Mouse (Mus musculus): Measurements from ENCODE around the gene Pole.

The Pole gene

GRCm38 (mm10) chr5:110285770-110286445, at the start of gene Pole, which contains the start of gene Pxmp2:
Pole (plus strand) TSS chr5:110286306.
Pxmp2 (minus strand) TSS chr5:110286186.
- peak; percentile 95 to 96 for DNase-seq

GRCm38 (mm10) chr5:110244091-110244490, 42.0 kb upstream of the Pole start:
- DNase-seq = no peak

DNA sequence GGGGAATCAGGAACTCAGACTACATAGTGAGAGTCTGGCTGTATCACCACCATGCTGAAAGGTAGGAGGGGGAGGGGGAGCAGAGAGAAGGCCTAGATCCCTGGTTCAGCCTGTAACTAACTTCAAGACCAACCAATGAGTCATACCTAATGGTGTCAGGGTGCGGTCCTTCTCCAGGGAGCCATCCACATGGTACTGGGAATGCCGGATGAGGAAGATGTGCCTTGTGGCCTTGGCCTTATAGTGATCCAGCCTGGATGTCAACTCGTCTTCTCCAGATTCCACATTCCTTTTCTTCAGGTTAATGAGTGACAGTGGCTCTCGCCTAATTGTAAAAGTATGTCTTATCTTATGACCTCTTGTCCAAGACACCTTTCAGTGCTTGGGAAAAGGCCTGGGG, 19.2 kb upstream of the Pole start:
- DNase-seq = no peak

DNA sequence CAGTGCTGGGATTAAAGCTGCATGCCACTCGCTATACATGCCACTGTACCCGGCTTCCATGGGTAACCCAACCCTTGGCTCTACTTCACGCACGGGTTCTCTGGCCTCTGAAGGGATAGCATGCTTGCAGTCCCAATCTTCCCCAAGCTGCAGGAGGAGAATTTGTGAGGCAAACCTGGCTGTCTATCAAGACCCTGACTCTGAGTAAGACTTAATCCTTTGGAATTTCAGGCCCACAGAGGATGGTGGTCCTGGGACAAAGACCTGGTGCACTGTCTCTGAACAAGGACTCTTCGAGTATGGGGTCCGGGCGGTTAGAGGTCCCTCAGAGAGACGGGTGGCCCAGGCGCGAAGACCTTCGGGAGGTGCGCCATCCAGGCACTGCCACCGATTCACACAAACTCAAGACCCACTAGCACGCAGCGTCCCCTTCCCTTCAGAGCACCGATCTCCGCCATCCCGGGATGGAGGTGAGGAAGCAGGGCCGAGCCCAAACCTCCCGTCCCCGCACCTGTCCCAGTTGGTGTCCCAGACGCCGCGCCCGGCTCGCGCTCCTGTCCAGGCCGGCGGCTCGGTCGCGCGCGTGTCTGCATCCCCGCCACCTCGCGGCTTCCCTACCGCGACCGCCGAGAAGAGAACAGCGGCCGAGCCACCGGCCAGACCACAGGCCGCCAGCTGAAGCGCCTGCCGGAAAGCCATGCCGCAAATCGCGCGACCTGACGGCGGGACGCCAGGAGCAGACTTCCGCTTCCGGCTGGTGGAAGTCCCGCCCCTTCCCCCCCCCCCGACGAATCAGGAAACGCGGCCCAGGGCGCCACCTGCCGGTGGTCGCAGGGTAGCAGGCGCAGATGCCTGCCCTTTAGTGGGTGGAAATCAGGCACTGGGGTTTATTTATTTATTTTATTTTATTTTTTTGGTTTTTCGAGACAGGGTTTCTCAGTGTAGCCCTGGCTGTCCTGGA, 16.7 kb upstream of the Pole start, which contains the start of gene Pgam5:
Pgam5 (minus strand) TSS at position 773 of the 961 bp plus-strand sequence.
- DNase-seq = peak; percentile 97 to 99

GRCm38 (mm10) chr5:110270242-110270641, 15.9 kb upstream of the Pole start:
- DNase-seq = peak in 1 of 2 experiments; percentile 18

DNA sequence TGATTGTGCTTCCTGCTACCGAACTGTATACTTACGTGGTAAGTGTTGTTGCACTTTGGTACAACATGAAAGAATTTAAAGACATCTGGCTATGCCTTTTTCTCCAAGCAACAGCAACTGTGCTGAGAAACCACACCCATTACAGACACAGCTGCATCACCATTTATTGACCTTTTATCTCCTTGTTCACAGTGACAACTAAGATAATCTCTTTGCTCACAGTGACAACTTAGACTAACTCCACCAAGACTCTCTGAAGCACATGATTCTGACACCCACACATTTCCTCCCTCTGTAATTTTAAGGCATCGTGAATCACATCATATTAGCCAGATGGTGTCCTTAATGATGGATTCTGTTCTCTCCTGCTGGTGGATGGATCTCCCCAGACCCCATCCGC, 12.0 kb upstream of the Pole start:
- DNase-seq = no peak

GRCm38 (mm10) chr5:110274846-110275245, 11.3 kb upstream of the Pole start:
- DNase-seq = no peak

- no peak for DNase-seq
Measured at GRCm38 (mm10) chr5:110276391-110276790, 9.7 kb upstream of the Pole start.

DNA sequence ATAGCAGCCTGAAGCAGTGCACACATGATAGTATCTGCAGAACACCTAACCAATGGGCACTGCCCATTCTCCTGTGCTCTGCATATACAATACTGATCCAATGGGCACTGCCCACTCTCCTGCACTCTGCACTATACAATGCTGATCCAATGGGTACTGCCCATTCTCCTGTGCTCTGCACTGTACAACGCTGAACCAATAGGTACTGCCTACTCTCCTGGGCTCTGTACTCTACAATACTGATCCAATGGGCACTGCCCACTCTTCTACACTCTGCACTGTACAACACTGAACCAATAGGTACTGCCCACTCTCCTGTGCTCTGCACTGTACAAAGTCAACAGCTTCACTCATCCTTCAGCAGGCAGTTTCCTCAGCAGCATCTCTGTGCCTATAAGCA, 9.2 kb upstream of the Pole start:
- DNase-seq = no peak

GRCm38 (mm10) chr5:110281984-110282383, 4.1 kb upstream of the Pole start:
- no peak for DNase-seq

DNA sequence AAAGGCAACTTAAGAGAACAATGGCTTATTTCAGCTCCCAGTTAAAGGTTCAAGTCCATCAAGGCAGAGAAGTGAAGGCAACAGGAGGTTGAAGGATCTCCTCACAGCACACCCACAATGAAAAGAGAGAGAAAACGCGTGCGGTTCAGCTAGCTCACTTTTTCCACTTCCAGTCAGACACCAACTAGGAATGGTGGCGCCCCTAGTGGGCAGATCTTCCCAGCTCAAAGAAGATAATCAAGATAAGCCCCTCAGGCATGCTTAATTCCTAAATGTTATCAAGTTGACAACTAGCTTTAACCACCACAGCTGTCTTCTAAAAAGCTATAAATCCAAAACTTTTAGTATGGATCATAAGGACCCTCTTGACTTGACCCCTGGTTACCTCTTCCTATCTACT, 1.6 kb upstream of the Pole start:
- peak; percentile 77 to 83 for DNase-seq

DNA sequence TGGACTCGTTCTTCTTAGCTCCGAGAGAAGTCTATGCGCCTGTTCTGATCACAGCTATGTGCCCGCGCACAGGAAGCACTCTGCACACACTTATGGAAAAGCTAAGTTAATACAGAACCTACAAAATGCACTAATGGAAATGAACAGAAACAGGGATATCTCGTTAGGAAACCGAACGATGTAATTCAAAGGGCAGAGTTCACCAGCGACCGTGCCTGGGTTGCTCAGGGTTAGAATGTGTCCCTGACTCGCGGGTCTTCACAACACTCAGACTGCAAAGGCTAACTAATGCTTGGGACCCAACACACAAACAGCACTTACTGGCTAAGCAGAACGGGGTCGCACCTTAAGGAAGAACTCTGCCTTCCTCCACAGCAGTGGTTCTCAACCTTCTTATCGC, 950 bp upstream of the Pole start:
- no peak for DNase-seq

DNA sequence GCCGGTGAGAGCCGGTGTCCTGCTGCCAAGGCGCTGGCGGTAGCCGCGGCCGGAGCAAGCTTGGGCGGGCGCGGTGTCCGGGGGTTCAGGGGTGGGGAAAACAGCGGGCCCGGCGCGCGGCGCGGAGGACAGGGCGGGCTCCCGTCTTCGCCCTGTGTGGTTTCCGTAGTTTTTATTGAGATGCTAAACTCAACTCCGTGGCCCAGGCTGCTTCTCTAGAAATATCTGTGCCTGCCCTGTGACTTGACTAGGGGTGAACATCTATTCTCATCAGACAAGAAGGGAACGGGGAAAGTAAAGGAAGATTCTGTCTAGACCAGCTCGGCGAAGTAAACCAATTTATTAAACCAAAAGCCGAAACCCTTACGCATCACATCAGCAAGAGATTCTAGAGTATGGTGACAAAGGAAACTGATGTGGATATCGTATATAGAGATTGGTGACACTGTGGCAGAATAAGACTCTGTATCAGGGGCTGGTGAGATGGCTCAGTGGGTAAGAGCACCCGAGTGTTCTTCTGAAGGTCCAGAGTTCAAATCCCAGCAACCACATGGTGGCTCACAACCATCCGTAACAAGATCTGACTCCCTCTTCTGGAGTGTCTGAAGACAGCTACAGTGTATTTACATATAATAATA, 459 bp downstream of the Pole start:
- no peak for DNase-seq

DNA sequence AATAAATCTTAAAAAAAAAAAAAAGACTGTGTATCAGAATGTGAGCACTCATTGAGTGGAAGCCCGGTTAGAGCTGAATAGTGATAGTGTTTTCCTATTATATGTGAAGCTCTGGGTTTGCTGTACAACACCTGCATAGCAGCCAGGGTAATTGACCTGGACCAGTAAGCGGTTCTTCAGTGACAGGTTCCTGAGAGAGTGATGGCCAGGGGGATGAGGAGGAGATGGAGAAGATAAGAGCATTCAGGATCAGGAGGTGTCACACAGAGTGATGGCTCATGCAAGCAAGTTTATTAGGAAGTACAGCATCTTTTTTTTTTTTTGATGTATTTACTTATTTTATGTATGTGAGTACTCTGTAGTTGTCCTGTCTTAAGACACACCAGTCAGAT, 974 bp downstream of the Pole start:
- no peak for DNase-seq

DNA sequence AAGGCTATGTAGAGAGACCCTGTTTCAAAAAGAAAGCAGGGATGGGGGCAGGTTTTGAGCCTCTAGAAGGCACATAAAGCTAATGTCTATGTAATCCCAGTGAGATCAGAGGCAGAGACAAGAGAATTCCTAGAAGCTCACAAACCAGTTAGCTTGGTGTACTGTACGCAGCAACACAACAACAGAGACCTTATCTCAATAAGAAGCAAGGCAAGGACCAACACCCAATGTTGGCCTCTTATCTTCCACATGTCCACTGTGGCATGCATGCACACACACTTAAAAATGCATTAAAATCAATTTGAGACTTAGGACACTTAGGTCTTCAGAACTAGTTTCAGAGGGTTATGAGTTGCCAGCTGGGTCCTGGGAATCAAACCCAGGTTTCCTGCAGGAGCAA, 5.5 kb downstream of the Pole start:
- no peak for DNase-seq

GRCm38 (mm10) chr5:110296637-110297036, 10.5 kb downstream of the Pole start:
- DNase-seq = no peak

DNA sequence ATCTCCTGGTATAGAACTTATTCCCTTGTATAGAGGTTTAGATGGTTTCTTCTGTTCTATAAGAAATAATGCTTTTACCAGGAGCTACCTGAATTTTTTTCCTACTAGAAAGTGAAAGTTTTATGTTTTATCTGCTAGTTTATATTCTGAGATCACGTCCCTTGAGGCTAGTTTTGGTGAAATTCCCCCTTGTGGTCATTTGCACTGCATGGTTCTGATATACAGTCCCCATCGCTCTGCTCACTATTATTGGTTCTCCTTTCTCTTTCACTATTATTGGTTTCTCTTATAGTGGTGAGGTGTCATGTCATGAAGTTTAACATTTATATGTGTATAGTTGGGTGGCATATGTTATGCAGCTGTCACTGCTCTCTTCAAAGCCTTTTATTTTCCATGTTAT, 14.5 kb downstream of the Pole start:
- no peak for DNase-seq

- DNase-seq = peak; percentile 78 to 81
Measured at GRCm38 (mm10) chr5:110308861-110309260, 22.8 kb downstream of the Pole start.

DNA sequence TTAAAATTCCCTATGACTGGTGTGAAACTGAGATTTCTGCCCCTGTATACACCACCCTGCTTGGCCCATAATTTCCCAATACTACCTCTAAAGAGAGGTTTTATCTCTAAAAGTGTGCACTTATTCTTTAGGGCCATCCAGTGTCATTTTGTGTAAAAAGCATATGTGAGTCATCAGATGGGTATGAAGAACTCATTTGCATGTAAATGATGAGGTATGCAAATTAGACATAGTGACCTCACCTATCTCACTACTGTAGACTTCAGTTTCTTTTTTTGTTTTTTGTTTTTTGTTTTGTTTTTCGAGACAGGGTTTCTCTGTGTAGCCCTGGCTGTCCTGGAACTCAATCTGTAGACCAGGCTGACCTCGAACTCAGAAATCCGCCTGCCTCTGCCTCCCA, 27.0 kb downstream of the Pole start:
- no peak for DNase-seq

GRCm38 (mm10) chr5:110330508-110330907, 44.4 kb downstream of the Pole start:
- DNase-seq = no peak

DNA sequence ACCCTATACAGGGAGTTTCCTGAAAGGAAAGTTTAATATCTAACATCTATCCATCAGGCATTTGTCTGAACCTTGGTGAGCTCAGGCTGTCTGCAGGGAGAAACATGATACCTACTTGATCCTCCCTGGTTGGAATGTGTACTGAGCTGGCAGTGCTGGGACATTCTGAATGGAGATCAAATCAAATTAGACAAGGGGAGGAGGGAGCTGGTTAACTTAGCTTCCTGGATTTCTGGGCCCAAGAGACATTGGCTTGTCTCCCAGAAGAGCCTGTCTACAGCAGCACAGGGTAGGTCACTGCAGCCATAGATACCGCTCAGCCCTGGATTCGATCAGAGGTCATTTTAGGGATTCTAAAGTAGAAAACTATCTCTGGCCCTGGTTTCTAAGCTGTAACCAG, 52.7 kb downstream of the Pole start:
- DNase-seq = no peak

DNA sequence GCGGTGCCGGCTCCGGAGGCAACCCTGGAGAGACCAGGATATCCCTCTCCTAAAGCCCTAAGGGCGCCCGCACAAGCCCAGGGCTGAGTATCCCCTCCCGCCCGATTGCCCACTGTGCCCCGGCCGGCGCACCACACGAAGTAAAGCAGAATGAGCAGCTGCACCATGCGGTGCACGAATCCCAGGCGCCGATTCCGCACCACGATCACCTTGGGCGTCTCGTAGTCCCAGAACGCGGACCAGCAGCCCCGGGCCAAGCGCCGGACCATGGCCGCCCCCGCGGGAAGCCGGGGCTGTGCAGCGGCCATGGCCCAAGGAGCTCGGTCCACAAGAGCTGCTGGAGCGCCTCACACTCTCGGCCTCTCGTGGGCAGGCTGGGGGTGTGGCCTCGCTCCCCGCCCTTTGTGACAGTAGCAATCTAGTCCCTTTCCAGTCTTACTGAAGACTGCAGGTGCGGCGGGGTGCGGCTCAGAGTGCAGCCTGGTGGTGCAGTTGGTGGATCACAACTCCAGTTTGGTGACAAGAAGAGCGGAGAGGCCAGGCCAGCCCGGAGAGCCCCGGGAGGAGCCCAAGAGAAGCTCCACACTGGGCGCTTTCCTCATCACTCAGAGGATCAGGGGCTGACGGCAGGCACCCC, 56.7 kb downstream of the Pole start, which contains the start of gene P2rx2:
P2rx2 (minus strand) TSS at position 565 of the 637 bp plus-strand sequence.
- peak; percentile 54 to 56 for DNase-seq

DNA sequence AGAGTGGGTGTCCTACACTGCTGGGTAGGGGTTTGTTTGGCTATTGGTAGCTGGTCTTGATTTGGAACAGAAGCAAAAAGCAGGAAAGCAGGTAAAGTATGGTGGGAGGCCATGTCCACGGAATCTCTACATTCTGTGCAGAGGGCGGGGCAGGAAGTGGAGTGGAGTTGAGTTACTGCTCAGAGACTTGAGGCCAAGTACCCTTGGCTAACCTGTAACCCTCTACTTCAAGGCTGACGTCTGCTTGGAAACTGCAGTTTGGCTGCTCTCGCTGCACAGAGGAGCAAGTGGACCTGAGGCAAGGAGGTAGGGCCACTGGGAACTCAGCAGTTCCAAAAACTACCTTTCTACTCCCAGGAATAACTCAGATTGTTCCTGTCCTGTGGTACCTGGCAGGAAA, 58.4 kb downstream of the Pole start, which contains the start of gene Lrcol1:
Lrcol1 (plus strand) TSS at position 207 of the 400 bp plus-strand sequence.
- no peak for DNase-seq
